Mouse (Mus musculus): ENCODE results near the gene Mrps5.
"Not testable (repeated sequence)": the region's sequence is repeated elsewhere in the genome, so short reads cannot be mapped to it uniquely, and the experiment has no call there.

Mrps5 gene

GRCm38 (mm10) chr2:127586694-127587513 lies at the start of gene Mrps5, which contains the start of gene Zfp661:
TSS of gene Mrps5 (plus strand) at chr2:127587222.
TSS of gene Zfp661 (minus strand) at chr2:127587094.
- peak; percentile 88 for DNase-seq

DNA sequence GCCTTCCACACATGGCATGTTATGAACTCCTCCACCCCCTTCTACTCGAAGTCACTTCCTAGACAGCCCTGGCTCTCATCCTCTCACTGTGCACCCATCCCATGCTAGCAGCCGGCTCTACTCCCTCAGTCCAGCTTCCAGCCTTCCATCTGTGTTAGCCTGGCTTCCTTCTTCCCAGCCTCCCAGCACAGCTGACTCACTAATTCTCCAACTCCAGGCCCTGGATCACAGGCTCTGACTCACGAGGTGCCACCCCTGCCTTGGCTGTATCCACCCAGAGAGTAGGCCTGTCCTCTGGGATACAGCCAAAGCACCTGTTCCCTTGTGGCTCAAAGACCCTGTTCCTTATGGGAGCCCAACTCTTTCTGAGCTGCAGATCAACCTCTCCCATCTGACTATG lies 49.5 kb upstream of the Mrps5 start:
- no peak for DNase-seq

- peak; percentile 75 for DNase-seq
These were observed 47.5 kb upstream of the Mrps5 start for GRCm38 (mm10) chr2:127539494-127539893.

GRCm38 (mm10) chr2:127541185-127541584 lies 45.8 kb upstream of the Mrps5 start, which contains the start of gene Prom2:
TSS of gene Prom2 (minus strand) at chr2:127541467.
- no peak for DNase-seq

GRCm38 (mm10) chr2:127541697-127542096 lies 45.3 kb upstream of the Mrps5 start:
- no peak for DNase-seq

- DNase-seq = no peak
These were observed 38.5 kb upstream of the Mrps5 start for GRCm38 (mm10) chr2:127548342-127549074.

- DNase-seq = no peak
These were observed 37.3 kb upstream of the Mrps5 start for GRCm38 (mm10) chr2:127549711-127550110.

GRCm38 (mm10) chr2:127550446-127550845 lies 36.6 kb upstream of the Mrps5 start:
- no peak for DNase-seq

DNA sequence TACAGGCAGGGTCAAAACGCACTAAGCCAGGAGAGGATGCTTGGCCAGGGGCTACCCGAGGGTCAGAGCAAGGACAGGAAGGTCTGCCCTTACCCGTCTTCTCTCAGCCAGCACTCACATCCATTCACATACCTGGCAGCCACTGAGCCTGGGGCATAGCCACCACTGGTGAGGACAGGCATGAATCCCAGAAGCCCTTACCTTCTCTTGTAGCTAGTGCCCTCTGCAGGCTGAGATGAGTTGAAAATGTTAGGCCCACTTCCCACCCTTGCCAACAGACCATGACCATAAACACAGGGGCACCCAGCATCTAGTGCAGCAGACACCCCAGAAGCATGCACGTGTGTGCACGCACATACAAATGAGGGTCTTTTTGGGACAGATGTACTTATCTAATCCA lies 35.9 kb upstream of the Mrps5 start:
- peak; percentile 92 for DNase-seq

DNA sequence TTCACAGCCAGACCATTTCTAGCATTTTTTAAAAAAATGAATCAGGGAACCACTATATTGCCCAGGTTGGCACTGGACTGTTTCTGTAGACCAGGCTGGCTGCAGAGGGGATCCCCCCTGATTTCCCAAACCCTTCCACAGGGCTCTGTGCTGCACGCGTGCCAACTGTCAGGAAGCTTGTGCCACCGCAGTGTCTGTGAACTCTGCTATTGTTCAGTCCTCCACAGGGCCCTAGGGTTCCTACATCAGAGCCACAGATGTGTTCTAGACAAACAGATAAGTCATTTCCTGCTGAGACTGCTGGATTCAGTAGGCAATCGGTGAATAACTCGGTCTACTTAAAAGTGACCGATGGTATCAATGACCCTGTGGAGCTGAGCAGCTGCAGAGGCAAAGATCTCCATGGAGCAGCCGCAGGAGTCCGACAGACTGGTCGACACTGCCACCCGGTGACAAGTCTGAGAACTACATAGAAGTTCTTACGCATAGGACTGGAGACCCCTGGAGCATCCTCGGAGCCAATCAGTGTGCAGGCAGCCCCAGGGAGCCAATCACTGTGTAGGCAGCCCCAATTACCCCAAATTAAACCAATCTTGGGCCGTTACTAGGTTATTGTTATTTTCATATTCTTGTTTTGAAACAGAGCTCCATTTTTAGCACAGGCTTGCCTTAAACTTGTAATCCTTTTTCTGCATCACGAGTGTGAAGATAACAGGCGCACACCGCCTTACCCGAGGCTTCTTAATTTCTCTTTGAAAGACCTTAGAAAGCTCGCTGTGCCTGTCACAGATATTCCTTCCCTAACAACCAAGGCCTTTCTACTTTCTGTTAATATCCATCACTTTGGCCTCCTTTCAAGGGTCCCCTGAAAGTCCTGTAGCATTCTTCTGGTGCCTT lies 27.7 kb upstream of the Mrps5 start:
- peak; percentile 92 for DNase-seq

GRCm38 (mm10) chr2:127573322-127573721 lies 13.7 kb upstream of the Mrps5 start:
- no peak for DNase-seq

DNA sequence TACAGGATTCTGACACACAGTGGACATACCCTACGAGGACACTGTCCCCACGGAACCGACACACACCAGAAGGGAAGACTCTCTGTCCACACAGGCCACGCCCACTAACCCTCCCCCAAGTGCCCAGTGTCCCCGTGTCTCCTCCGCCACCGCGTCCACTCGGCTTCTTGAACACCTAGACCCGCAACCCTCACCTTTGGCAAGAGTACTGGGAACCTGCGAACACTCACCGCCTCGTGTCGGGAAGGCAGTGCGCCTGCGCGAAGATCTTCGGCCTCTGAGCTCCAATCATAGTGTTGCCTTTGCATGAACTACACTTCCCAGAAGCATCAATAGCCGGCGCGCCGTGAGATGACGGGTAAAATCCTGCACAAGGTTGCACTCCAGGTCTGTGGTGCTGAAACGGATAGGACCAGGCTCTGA lies 2.6 kb upstream of the Mrps5 start:
- DNase-seq = peak; percentile 98

DNA sequence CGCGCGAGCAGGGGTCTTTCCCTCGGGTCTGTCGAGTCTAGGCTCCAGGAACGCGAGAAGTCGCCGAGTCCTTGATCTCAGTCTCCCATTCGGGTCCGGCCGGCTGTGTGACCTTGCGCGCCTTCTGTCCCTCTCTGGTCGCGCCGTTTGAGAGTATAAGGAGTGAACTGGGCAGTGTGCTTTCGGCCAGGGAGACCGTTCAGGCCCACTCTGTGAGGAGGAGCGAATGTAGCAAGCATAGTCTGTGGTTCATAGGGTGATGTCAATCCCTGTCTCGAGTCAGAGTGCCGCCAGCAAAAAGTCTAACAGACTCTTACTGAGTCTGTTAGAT lies 457 bp downstream of the Mrps5 start:
- DNase-seq = no peak

DNA sequence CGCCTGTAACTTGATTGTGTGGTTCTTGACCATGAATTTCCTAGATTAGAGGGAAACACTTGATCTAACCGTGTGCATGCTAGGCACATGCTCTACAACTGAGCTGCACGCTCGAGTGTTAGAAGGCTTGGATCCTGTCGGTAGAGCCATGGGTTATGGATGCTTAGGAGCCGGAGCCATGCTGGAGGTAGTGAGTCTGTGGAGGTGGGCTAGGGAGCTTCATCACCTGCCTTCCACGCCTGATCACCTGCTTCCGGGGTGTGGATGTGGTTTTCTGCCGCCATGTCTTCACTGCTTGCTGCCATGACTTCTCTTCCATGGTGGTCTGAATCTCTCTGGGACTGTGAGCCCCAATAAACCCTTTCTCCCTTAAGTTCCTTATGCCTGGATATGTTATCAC lies 1.9 kb downstream of the Mrps5 start:
- no peak for DNase-seq

GRCm38 (mm10) chr2:127590204-127590603 lies 3.2 kb downstream of the Mrps5 start:
- no peak for DNase-seq

GRCm38 (mm10) chr2:127590840-127591239 lies 3.8 kb downstream of the Mrps5 start:
- no peak for DNase-seq

GRCm38 (mm10) chr2:127603383-127603782 lies 16.4 kb downstream of the Mrps5 start:
- DNase-seq = not testable (repeated sequence)

- no peak for DNase-seq
These were observed 18.2 kb downstream of the Mrps5 start for GRCm38 (mm10) chr2:127605203-127605602.

- peak; percentile 49 for DNase-seq
These were observed 21.2 kb downstream of the Mrps5 start for GRCm38 (mm10) chr2:127608234-127608633.

DNA sequence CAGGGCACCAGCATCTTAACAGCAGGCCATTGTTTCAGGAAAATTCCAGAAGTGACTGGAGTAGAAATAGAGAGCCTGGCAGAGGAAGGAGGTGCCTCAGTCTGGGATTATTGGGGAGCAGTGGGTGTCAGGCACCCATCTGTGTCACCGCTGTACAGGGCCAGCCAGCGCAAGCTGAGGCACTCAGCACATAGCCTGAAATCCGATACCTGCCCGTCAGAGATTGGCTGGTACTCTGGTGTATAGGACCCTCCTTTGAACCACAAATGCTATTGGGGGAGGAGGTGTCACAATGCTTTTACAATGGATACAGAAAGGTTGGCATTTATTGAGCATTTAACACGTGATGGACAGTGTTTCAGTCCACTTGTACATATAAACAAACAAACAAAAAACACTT lies 22.0 kb downstream of the Mrps5 start:
- no peak for DNase-seq

- no peak for DNase-seq
These were observed 24.4 kb downstream of the Mrps5 start for GRCm38 (mm10) chr2:127611386-127611785.

DNA sequence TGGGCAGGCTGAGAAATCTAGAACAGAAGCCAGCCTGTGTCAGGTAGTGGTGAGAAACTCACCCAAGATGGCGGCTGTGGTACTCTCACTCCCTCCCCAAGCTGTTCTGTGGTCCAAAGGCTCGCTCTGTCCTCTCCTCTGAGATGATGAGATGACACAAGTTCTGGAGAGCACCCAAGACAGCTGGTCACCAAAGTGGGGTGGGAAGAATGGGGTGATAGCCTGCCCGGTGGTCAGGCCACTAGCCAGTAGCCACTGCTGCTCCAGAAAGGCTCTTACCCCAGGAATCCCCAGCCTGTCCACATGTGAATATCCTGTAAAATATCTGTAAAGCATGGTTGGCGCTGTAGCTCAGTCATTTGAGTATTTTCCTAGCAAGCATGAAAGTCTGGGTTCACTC lies 25.3 kb downstream of the Mrps5 start:
- DNase-seq = no peak

DNA sequence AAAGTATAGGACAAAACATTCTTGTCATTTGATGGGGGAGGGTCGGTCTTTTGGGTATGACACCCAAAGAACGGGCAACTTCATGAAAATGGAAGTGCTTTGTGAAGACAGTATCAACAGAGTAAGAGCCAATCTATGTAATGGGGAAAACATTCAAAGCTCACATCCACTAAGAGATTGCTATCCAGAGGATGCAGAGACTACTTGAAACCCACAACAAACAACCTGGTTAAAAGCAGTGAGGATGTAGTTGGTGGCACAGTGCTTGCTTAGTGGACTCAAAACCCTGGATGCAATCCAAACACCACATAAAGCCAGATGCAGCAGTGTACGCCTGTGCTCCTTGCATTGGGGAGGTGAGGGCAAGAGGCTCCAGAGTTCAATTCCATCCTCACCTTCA lies 32.3 kb downstream of the Mrps5 start:
- DNase-seq = no peak
